8 mouse cellular contexts compared by ENCODE assay signal in genomic region chr5:142936336-142936719, GRCm38 (mm10). TPM values are rescaled to one million over a fixed set of nuclear protein-coding genes. Genes with fewer than 3 reads are reported as not detected.
DNase-seq lines count a peak whose midpoint lies in the region; ATAC-seq and TF ChIP-seq lines count a peak whose summit lies in the region.

No protein-coding gene starts in this region.

- H3K36me3 ChIP-seq in forebrain, embryonic 11.5 days (ENCODE audit: control insufficient read depth, insufficient read depth, low read length): no peaks in the 10 kb centered on the region
- no peaks in the 10 kb centered on the region for H3K36me3 ChIP-seq in heart, embryonic 16.5 days (ENCODE audit: control insufficient read depth, insufficient read depth)
- H3K36me3 ChIP-seq in liver, embryonic 14.5 days (replicated peaks; ENCODE audit: control insufficient read depth, insufficient read depth, low read depth): no peaks in the 10 kb centered on the region
- no peaks in the 10 kb centered on the region for H3K36me3 ChIP-seq in neural tube, embryonic 11.5 days (ENCODE audit: control insufficient read depth, insufficient read depth, low read length)
- no peaks in the 10 kb centered on the region for H3K36me3 ChIP-seq in stomach, embryonic 16.5 days (ENCODE audit: control insufficient read depth, insufficient read depth, low read length)

- no peak for TF ChIP-seq EP300 in liver, embryonic 14.5 days (IDR thresholded peaks at IDR 0.05; ENCODE audit: low read depth)

- peak; percentile 44 for ATAC-seq in forebrain, embryonic 11.5 days (replicated peaks; ENCODE audit: low FRiP score)
- no peak for ATAC-seq in heart, embryonic 16.5 days (replicated peaks; ENCODE audit: extremely low read depth, insufficient read depth, low FRiP score)
- ATAC-seq in liver, embryonic 14.5 days (ENCODE audit: insufficient read depth): peak; percentile 47
- peak; percentile 41; the same call in 1 of the 2 replicates for ATAC-seq in neural tube, embryonic 11.5 days (ENCODE audit: insufficient read depth, low FRiP score, low TSS enrichment)
- peak; percentile 52; the same call in 1 of the 2 replicates for ATAC-seq in stomach, embryonic 16.5 days (ENCODE audit: insufficient read depth, low FRiP score)

- H3K27ac ChIP-seq in forebrain, embryonic 11.5 days (ENCODE audit: low read depth, low read length): no peak overlapping the region
- H3K27ac ChIP-seq in heart, embryonic 16.5 days (ENCODE audit: low read length): peak overlapping the region; percentile 32
- peak overlapping the region; percentile 74 for H3K27ac ChIP-seq in liver, embryonic 14.5 days
- no peak overlapping the region for H3K27ac ChIP-seq in neural tube, embryonic 11.5 days (ENCODE audit: low read depth, low read length)
- H3K27ac ChIP-seq in stomach, embryonic 16.5 days (ENCODE audit: low read length): no peak overlapping the region; the same call in 1 of the 2 replicates

- DNase-seq in CD8-positive naive resting alpha-beta T cell, adult 2 months (ENCODE audit: low read depth in 2 of 2, low spot score in 2 of 2): peak; percentile 76 to 83
- peak; percentile 71 for DNase-seq in c-Kit-negative CD71-positive TER-119-positive erythroid progenitor cells, embryonic 14.5 days (ENCODE audit: low read depth, low spot score)
- DNase-seq in forebrain, embryonic 11.5 days (ENCODE audit: low spot score): peak; percentile 92
- DNase-seq in kidney, postnatal 25 days: peak; percentile 79 to 81
- DNase-seq in liver, embryonic 14.5 days (ENCODE audit: low read depth in 3 of 3, low spot score in 3 of 3): peak in 1 of 3 experiments; percentile 64
- peak; percentile 85 for DNase-seq in neural tube, embryonic 11.5 days (ENCODE audit: low spot score)

- WGBS in forebrain, embryonic 11.5 days: 4% methylated on average over 17 of the region's 17 CpGs
- WGBS in heart, embryonic 16.5 days: 5% methylated on average over 17 of the region's 17 CpGs
- 3% methylated on average over 17 of the region's 17 CpGs for WGBS in liver, embryonic 14.5 days (ENCODE audit: insufficient replicate concordance)
- 4% methylated on average over 17 of the region's 17 CpGs for WGBS in neural tube, embryonic 11.5 days
- WGBS in stomach, embryonic 16.5 days: 4% methylated on average over 17 of the region's 17 CpGs

- no peaks in the 10 kb centered on the region for H3K27me3 ChIP-seq in forebrain, embryonic 11.5 days (ENCODE audit: control insufficient read depth, insufficient read depth, low read length)
- H3K27me3 ChIP-seq in heart, embryonic 16.5 days (ENCODE audit: control insufficient read depth, insufficient read depth, low read length): no peaks in the 10 kb centered on the region
- no peaks in the 10 kb centered on the region for H3K27me3 ChIP-seq in liver, embryonic 14.5 days (ENCODE audit: control insufficient read depth, insufficient read depth, low read length)
- H3K27me3 ChIP-seq in neural tube, embryonic 11.5 days (ENCODE audit: control insufficient read depth, insufficient read depth, low read length): no peaks in the 10 kb centered on the region
- H3K27me3 ChIP-seq in stomach, embryonic 16.5 days (ENCODE audit: control insufficient read depth, insufficient read depth, low read length): no peaks in the 10 kb centered on the region

- peaks cover 10% of the 10 kb centered on the region for H3K4me1 ChIP-seq in forebrain, embryonic 11.5 days (replicated peaks; ENCODE audit: control insufficient read depth, insufficient read depth, low read length)
- peaks cover 19% of the 10 kb centered on the region for H3K4me1 ChIP-seq in heart, embryonic 16.5 days (ENCODE audit: control insufficient read depth, insufficient read depth, low read length)
- H3K4me1 ChIP-seq in liver, embryonic 14.5 days (replicated peaks; ENCODE audit: control insufficient read depth in 2 of 2, insufficient read depth in 2 of 2, low read length in 1 of 2): peaks cover 22 to 32% of the 10 kb centered on the region in 2 experiments
- H3K4me1 ChIP-seq in neural tube, embryonic 11.5 days (ENCODE audit: control insufficient read depth, insufficient read depth, low read length): no peaks in the 10 kb centered on the region
- peaks cover 4% of the 10 kb centered on the region; the same call in 1 of the 2 replicates for H3K4me1 ChIP-seq in stomach, embryonic 16.5 days (ENCODE audit: control insufficient read depth, insufficient read depth, low read length)

- peak; percentile 100 for TF ChIP-seq CTCF in liver, embryonic 14.5 days (IDR thresholded peaks at IDR 0.05; ENCODE audit: low read depth)

- H3K4me2 ChIP-seq in forebrain, embryonic 11.5 days (ENCODE audit: low read depth, low read length, severe bottlenecking): peak overlapping the region; percentile 41; the same call in 1 of the 2 replicates
- H3K4me2 ChIP-seq in heart, embryonic 16.5 days (ENCODE audit: low read depth, low read length): peak overlapping the region; percentile 67
- H3K4me2 ChIP-seq in liver, embryonic 14.5 days (ENCODE audit: low read depth): peak overlapping the region; percentile 81
- peak overlapping the region; percentile 28 for H3K4me2 ChIP-seq in neural tube, embryonic 11.5 days (ENCODE audit: low read depth)
- H3K4me2 ChIP-seq in stomach, embryonic 16.5 days (ENCODE audit: low read depth, low read length): peak overlapping the region; percentile 51

- no peaks in the 10 kb centered on the region for H3K9me3 ChIP-seq in forebrain, embryonic 11.5 days (ENCODE audit: control insufficient read depth, low read length)
- H3K9me3 ChIP-seq in heart, embryonic 16.5 days (replicated peaks; ENCODE audit: control insufficient read depth, low read length): no peaks in the 10 kb centered on the region; the same call in 1 of the 2 replicates
- no peaks in the 10 kb centered on the region for H3K9me3 ChIP-seq in liver, embryonic 14.5 days (ENCODE audit: control insufficient read depth, low read length)
- no peaks in the 10 kb centered on the region for H3K9me3 ChIP-seq in neural tube, embryonic 11.5 days (ENCODE audit: control insufficient read depth, low read length)
- no peaks in the 10 kb centered on the region; the same call in 1 of the 2 replicates for H3K9me3 ChIP-seq in stomach, embryonic 16.5 days (replicated peaks; ENCODE audit: control insufficient read depth, low read length)

- 0 out of 2 replicates have a peak overlapping the region, but pooled peaks have one; percentile 7 for H3K4me3 ChIP-seq in forebrain, embryonic 11.5 days (ENCODE audit: low read depth, low read length)
- H3K4me3 ChIP-seq in heart, embryonic 16.5 days (ENCODE audit: low read length): peak overlapping the region; percentile 37
- peak overlapping the region; percentile 44 to 48 for H3K4me3 ChIP-seq in liver, embryonic 14.5 days (ENCODE audit: insufficient read depth in 1 of 2, low read depth in 2 of 2, low read length in 2 of 2)
- H3K4me3 ChIP-seq in neural tube, embryonic 11.5 days (ENCODE audit: low read depth, low read length): 0 out of 2 replicates have a peak overlapping the region, but pooled peaks have one; percentile 12
- H3K4me3 ChIP-seq in stomach, embryonic 16.5 days (replicated peaks; ENCODE audit: low read length): peak overlapping the region; percentile 19; the same call in 1 of the 2 replicates

- peak overlapping the region; percentile 43; the same call in 1 of the 2 replicates for H3K9ac ChIP-seq in forebrain, embryonic 11.5 days (ENCODE audit: low read length)
- peak overlapping the region; percentile 71 for H3K9ac ChIP-seq in heart, embryonic 16.5 days (ENCODE audit: low read length)
- peak overlapping the region; percentile 59 for H3K9ac ChIP-seq in liver, embryonic 14.5 days (replicated peaks)
- peak overlapping the region; percentile 41 for H3K9ac ChIP-seq in neural tube, embryonic 11.5 days (ENCODE audit: low read length)
- peak overlapping the region; percentile 58 for H3K9ac ChIP-seq in stomach, embryonic 16.5 days (ENCODE audit: low read length)

RNA-seq across cellular contexts. Expression of gene Fscn1, which starts 23.8 kb away (rescaled TPM):
- 680 and 728 TPM in 2 replicates for polyA plus RNA-seq in forebrain, embryonic 11.5 days (2014; fragmentation: Nextera tagmentation; extraction: Ambion mirVana)
- polyA plus RNA-seq in heart, embryonic 16.5 days (2015; fragmentation: Nextera tagmentation; extraction: Ambion mirVana): 115 and 129 TPM in 2 replicates
- polyA plus RNA-seq in liver, embryonic 14.5 days (2012; rRNA removed): 21.1 and 25.3 TPM in 2 replicates
- 19.3 and 21.4 TPM in 2 replicates for polyA plus RNA-seq in liver, embryonic 14.5 days (2014; fragmentation: Nextera tagmentation; extraction: Ambion mirVana)
- polyA plus RNA-seq in neural tube, embryonic 11.5 days (2014; fragmentation: Nextera tagmentation; extraction: Ambion mirVana): 664 and 698 TPM in 2 replicates
- polyA plus RNA-seq in stomach, embryonic 16.5 days (2015; fragmentation: Nextera tagmentation; extraction: Ambion mirVana): 161 and 176 TPM in 2 replicates

RNA-seq across cellular contexts. Expression of gene Actb, which starts 29.8 kb away (rescaled TPM):
- polyA plus RNA-seq in forebrain, embryonic 11.5 days (2014; fragmentation: Nextera tagmentation; extraction: Ambion mirVana): 13,526 and 13,808 TPM in 2 replicates
- 5,062 and 5,724 TPM in 2 replicates for polyA plus RNA-seq in heart, embryonic 16.5 days (2015; fragmentation: Nextera tagmentation; extraction: Ambion mirVana)
- 776 and 920 TPM in 2 replicates for polyA plus RNA-seq in liver, embryonic 14.5 days (2012; rRNA removed)
- polyA plus RNA-seq in liver, embryonic 14.5 days (2014; fragmentation: Nextera tagmentation; extraction: Ambion mirVana): 7,259 and 7,802 TPM in 2 replicates
- polyA plus RNA-seq in neural tube, embryonic 11.5 days (2014; fragmentation: Nextera tagmentation; extraction: Ambion mirVana): 15,839 and 16,684 TPM in 2 replicates
- 14,659 and 15,131 TPM in 2 replicates for polyA plus RNA-seq in stomach, embryonic 16.5 days (2015; fragmentation: Nextera tagmentation; extraction: Ambion mirVana)

RNA-seq across cellular contexts. Expression of gene Fbxl18, which starts 41.1 kb away (rescaled TPM):
- 15.4 and 16.0 TPM in 2 replicates for polyA plus RNA-seq in forebrain, embryonic 11.5 days (2014; fragmentation: Nextera tagmentation; extraction: Ambion mirVana)
- 7.5 and 8.3 TPM in 2 replicates for polyA plus RNA-seq in heart, embryonic 16.5 days (2015; fragmentation: Nextera tagmentation; extraction: Ambion mirVana)
- polyA plus RNA-seq in liver, embryonic 14.5 days (2012; rRNA removed): 1.9 and 2.2 TPM in 2 replicates
- 1.6 and 2.0 TPM in 2 replicates for polyA plus RNA-seq in liver, embryonic 14.5 days (2014; fragmentation: Nextera tagmentation; extraction: Ambion mirVana)
- 12.2 and 13.7 TPM in 2 replicates for polyA plus RNA-seq in neural tube, embryonic 11.5 days (2014; fragmentation: Nextera tagmentation; extraction: Ambion mirVana)
- polyA plus RNA-seq in stomach, embryonic 16.5 days (2015; fragmentation: Nextera tagmentation; extraction: Ambion mirVana): 8.2 and 9.7 TPM in 2 replicates

Comparison
In these comparisons a context has a peak if more than half of its experiments do, and no peak if none do; other contexts are left out.
1. H3K27ac ChIP-seq: peak in heart, embryonic 16.5 days (single experiment) and liver, embryonic 14.5 days (single experiment); none in forebrain, embryonic 11.5 days (single experiment), neural tube, embryonic 11.5 days (single experiment) and stomach, embryonic 16.5 days (single experiment).
2. H3K4me2 ChIP-seq: peak in every context shown above with its lines; median percentile 81 in liver, embryonic 14.5 days; 67 in heart, embryonic 16.5 days; 51 in stomach, embryonic 16.5 days; 41 in forebrain, embryonic 11.5 days; 28 in neural tube, embryonic 11.5 days.
3. Peak in every context shown above with its lines, with median percentiles within 50 percentile points of each other: H3K4me3 ChIP-seq and H3K9ac ChIP-seq.